Mouse (Mus musculus): Measurements from ENCODE around the gene Efhd1. TPM values are rescaled to one million over a fixed set of nuclear protein-coding genes. Genes with fewer than 3 reads are reported as not detected.

Gene Efhd1
- total RNA-seq, 2 experiments from 2014 or later, result 4.8 to 6.3 TPM

- DNase-seq (ENCODE audit: low spot score in 2 of 2), result no peak
- intact Hi-C loops (cut with DNase I), result no loop called here
Measured at GRCm38 (mm10) chr1:87350576-87350975, 86.4 kb downstream of the Efhd1 start.

GRCm38 (mm10) chr1:87360276-87360675, 96.1 kb downstream of the Efhd1 start:
- DNase-seq (ENCODE audit: low spot score in 2 of 2), result no peak
- intact Hi-C loops (cut with DNase I), result no loop called here

Other genes starting within 250 kb of the Efhd1 start
- not detected for gene Alppl2, start 174.4 kb upstream of the Efhd1 start, total RNA-seq (2021)
- not detected for gene Alpi, start 162.8 kb upstream of the Efhd1 start, total RNA-seq (2021)
- gene Akp3, start 139.4 kb upstream of the Efhd1 start, total RNA-seq (2021), result not detected
- gene Ecel1, start 107.8 kb upstream of the Efhd1 start, total RNA-seq (2021), result 1 to 10 TPM; 1.9 to 7.0 TPM
- 1 to 10 TPM; 8.0 to 10.0 TPM for gene Prss56, start 81.0 kb upstream of the Efhd1 start, total RNA-seq (2021)
- gene Chrnd, start 73.8 kb upstream of the Efhd1 start, total RNA-seq (2021), result not detected
- not detected for gene Chrng, start 59.7 kb upstream of the Efhd1 start, total RNA-seq (2021)
- gene Eif4e2, start 50.4 kb upstream of the Efhd1 start, total RNA-seq (2021), result 10 to 100 TPM; 72.7 to 75.0 TPM
- 10 to 100 TPM; 81.0 to 82.5 TPM for gene Gigyf2, start 62.6 kb downstream of the Efhd1 start, total RNA-seq (2021)
- gene Kcnj13, start 130.4 kb downstream of the Efhd1 start, total RNA-seq (2021), result 1 to 10 TPM; 3.3 to 4.5 TPM
- gene Snorc, start 205.9 kb downstream of the Efhd1 start, total RNA-seq (2021), result 1 to 10 TPM in 1 of 2 experiments, under 1 TPM in 1; 0.82 to 1.1 TPM
- 1 to 10 TPM; 3.4 to 3.5 TPM for gene Neu2, start 245.5 kb downstream of the Efhd1 start, total RNA-seq (2021)